Mouse (Mus musculus) limb, embryonic 13.5 days (tissue): ENCODE data around the gene Slc35e1. TPM values are rescaled to one million over a fixed set of nuclear protein-coding genes. Genes with fewer than 3 reads are reported as not detected.

Experiments
- ATAC-seq: fragments of 200-750 bp; cut with Nextera tagmentation; 2 replicates; pipeline ENCODE4 v1.8.0; 2017; ENCODE audit warnings: low read depth, moderate number of reproducible peaks, moderate TSS enrichment; ENCODE audit not compliant: low FRiP score
- H3K27ac ChIP-seq: fragments of 300-500 bp; sonication (generic); 2 replicates; pipeline ENCODE4 v1.5.1; 2015; ENCODE audit warnings: inconsistent platforms, mild to moderate bottlenecking, moderate library complexity
- H3K27me3 ChIP-seq: fragments of 300-500 bp; sonication (generic); 2 replicates; pipeline ENCODE4 v1.6.1; 2015; ENCODE audit warnings: mild to moderate bottlenecking, inconsistent platforms
- H3K36me3 ChIP-seq: fragments of 300-500 bp; sonication (generic); 2 replicates; pipeline ENCODE4 v1.6.1; 2015; ENCODE audit warnings: inconsistent platforms, mild to moderate bottlenecking, moderate library complexity
- H3K4me1 ChIP-seq: fragments of 300-500 bp; sonication (generic); 2 replicates; pipeline ENCODE4 v1.6.1; 2015; ENCODE audit warnings: inconsistent platforms
- H3K4me2 ChIP-seq: fragments of 300-500 bp; sonication (generic); replicated peaks from 2 replicates; pipeline ENCODE4 v1.6.1; 2015; ENCODE audit warnings: inconsistent platforms, mild to moderate bottlenecking, moderate library complexity
- H3K4me3 ChIP-seq: fragments of 300-500 bp; sonication (generic); 2 replicates; pipeline ENCODE4 v1.5.1; 2015; ENCODE audit warnings: moderate library complexity, mild to moderate bottlenecking, inconsistent platforms
- H3K9ac ChIP-seq: fragments of 300-500 bp; sonication (generic); 2 replicates; pipeline ENCODE4 v1.6.1; 2015; ENCODE audit warnings: mild to moderate bottlenecking, inconsistent platforms
- H3K9me3 ChIP-seq: fragments of 300-500 bp; sonication (generic); 2 replicates; pipeline ENCODE4 v1.6.1; 2016; ENCODE audit warnings: inconsistent platforms
- WGBS: fragments of 180-500 bp; shearing (Covaris S2); methylation state at CpG from one replicate; pipeline ENCODE4 v1.1.7; 2015; 5-methylcytosine and 5-hydroxymethylcytosine counted together
- microRNA-seq: library from miRNA; unstranded; fragments of <30 nt; microRNA quantifications from one replicate; pipeline ENCODE4, GENCODE M21; 2016
- polyA plus RNA-seq: library from polyadenylated mRNA; unstranded; fragments of >200 nt; fragmentation: Nextera tagmentation; extraction: Ambion mirVana; gene quantifications from 2 replicates; pipeline ENCODE4 v1.2.1, GENCODE M21; 2015

The Slc35e1 gene
- polyA plus RNA-seq, 1 experiment from 2014 or later, result 21.8 TPM

DNA sequence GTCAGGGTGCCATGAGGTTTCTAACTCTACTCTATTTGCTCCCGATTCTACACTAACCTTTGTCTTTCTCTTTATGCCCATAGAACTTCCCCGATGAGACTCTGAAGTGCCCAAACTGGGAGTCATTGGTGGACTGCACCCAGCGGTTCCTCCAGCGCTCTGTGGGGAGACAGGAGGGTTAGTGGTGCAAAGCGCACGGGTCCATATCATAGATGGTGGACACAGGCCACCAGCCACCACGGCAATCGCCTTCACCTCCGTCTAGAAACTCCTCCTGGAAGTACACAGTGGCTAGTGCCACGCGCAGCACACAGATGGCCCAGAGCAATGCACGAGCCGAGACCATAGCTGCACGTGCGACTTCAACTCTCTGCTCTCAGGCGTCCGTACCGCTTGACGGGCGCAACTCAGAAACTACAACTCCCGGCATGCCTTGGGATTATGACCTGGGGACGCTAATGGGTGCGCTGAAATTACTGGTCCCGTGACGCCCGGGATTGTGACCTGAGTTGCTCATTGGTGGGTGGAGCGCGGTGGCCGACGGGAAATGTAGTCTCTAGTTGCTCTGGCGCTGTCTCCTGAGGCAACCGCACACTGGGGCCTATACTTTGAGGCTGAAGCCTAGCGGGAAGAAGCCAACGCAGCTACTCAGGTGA lies 48.9 kb downstream of the Slc35e1 start, which contains the start of the genes Calr3 and 1700030K09Rik:
Gene Calr3 (minus strand): TSS at position 533 of the 656 bp plus-strand sequence.
Gene 1700030K09Rik (plus strand): TSS at position 543 of the 656 bp plus-strand sequence.
- Histone ChIP-seq H3K27ac (peak within 1 kb of the TSS; percentile 2; the same call in 1 of the 2 replicates), H3K9me3 (no peaks in the 10 kb centered on the region), H3K4me3 (peak within 1 kb of the TSS; percentile 43), H3K27me3 (no peaks in the 10 kb centered on the region), H3K4me2 (peak within 1 kb of the TSS; percentile 75), H3K9ac (peak within 1 kb of the TSS; percentile 70), H3K36me3 (peaks cover 19% of the 10 kb centered on the region), H3K4me1 (0 out of 2 replicates have a peak, but pooled peaks cover 10% of the 10 kb centered on the region)
- ATAC-seq, result peak; percentile 100
- WGBS, result 5% methylated on average over 34 of the region's 34 CpGs

DNA sequence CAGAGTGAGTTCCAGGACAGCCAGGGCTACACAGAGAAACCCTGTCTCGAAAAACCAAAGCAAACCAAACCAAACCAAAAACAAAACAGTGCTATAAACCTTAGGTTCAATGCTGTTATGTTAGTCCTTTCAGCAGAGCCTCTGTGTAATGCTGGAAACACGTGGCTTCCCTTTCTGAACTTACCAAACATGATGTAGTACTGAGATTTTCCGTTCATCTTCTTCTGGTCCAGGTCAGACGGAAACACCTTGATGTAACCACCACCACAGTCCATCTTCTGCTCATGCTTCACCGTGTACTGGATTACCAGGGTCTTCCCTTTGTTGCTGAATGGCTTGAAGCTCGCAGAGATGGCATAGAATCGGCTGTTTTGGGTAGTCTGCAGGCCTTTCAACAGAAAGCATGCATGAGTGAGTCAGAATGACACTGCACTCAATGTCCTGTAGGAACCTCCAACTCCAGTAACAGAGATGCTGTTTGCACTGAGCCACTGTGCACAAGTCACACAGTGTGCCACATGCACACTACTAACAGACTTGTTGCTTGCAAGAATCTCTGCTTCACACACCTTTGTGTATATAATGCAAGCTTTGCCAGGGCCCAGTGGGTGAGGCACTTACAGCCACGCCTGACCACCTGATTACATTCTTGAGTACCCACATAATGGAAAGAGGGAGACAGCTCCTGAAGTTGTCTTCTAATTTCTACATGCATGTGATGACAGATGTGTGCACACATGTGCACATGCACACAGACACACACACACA lies 54.0 kb downstream of the Slc35e1 start:
- H3K4me2 ChIP-seq, result no peak overlapping the region
- no peak overlapping the region for H3K4me3 ChIP-seq

DNA sequence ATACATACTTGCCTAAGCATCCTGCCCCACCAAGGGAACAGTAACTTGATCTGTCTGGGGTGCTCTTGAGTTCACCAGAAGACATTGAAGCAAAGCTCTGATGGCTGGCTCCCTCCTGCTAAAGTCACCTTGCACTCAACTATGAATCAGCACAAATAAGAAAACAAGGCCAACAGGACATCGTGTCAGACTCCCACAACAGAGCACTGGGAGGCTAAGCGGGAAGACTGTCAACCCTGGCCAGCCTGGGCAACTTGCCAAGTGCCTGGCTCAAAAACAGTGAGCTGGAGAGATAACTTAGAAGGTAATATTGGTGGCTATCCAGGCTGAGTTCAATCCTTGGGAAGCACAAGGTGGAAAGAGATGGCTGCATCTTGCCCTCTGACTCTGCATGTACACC lies 57.5 kb downstream of the Slc35e1 start:
- no peaks in the 10 kb centered on the region for H3K36me3 ChIP-seq
- no peaks in the 10 kb centered on the region for H3K9me3 ChIP-seq
- no peak overlapping the region for H3K4me2 ChIP-seq
- no peak overlapping the region for H3K4me3 ChIP-seq
- no peak for ATAC-seq
- H3K4me1 ChIP-seq, result no peaks in the 10 kb centered on the region
- 37% methylated on average over 2 of the region's 2 CpGs for WGBS
- no peak overlapping the region for H3K27ac ChIP-seq
- H3K9ac ChIP-seq, result no peak overlapping the region
- no peaks in the 10 kb centered on the region for H3K27me3 ChIP-seq

More for the DNA sequence above, 54.0 kb downstream of the Slc35e1 start:
- ATAC-seq, result no peak
- no peaks in the 10 kb centered on the region for H3K36me3 ChIP-seq
- no peaks in the 10 kb centered on the region for H3K9me3 ChIP-seq
- no peak overlapping the region for H3K27ac ChIP-seq
- H3K27me3 ChIP-seq, result no peaks in the 10 kb centered on the region
- WGBS, result 74% methylated on average over 8 of the region's 8 CpGs
- no peak overlapping the region for H3K9ac ChIP-seq
- 0 out of 2 replicates have a peak, but pooled peaks cover 4% of the 10 kb centered on the region for H3K4me1 ChIP-seq

Small RNA genes lying within 50 kb of the gene (microRNA-seq; reads per million reads assigned to microRNA genes)
- gene Gm28019, result not detected
- 0.87 reads per million for gene Mir7068

Other genes with a start within 250 kb of the Slc35e1 start
- gene Gm10282, start 187.4 kb downstream of the Slc35e1 start, polyA plus RNA-seq, result 31.7 TPM in 2 replicates
- 7.9 and 8.9 TPM in 2 replicates for gene Klf2, start 173.6 kb downstream of the Slc35e1 start, polyA plus RNA-seq
- gene Eps15l1, start 71.2 kb downstream of the Slc35e1 start, polyA plus RNA-seq, result 61.5 and 65.3 TPM in 2 replicates
- gene Calr3, start 48.7 kb downstream of the Slc35e1 start, polyA plus RNA-seq, result 1.4 and 1.5 TPM in 2 replicates
- gene 1700030K09Rik, start 48.7 kb downstream of the Slc35e1 start, polyA plus RNA-seq, result 18.1 and 19.2 TPM in 2 replicates
- 59.1 and 69.8 TPM in 2 replicates for gene Cherp, start 17.4 kb downstream of the Slc35e1 start, polyA plus RNA-seq
- gene Med26, start 55.7 kb upstream of the Slc35e1 start, polyA plus RNA-seq, result 19.4 and 19.9 TPM in 2 replicates
- 129 and 130 TPM in 2 replicates for gene Smim7, start 78.5 kb upstream of the Slc35e1 start, polyA plus RNA-seq
- gene Tmem38a, start 79.4 kb upstream of the Slc35e1 start, polyA plus RNA-seq, result 26.7 and 27.6 TPM in 2 replicates
- 0.01 and 0.04 TPM in 2 replicates for gene Nwd1, start 154.1 kb upstream of the Slc35e1 start, polyA plus RNA-seq
- 180 and 195 TPM in 2 replicates for gene Sin3b, start 230.7 kb upstream of the Slc35e1 start, polyA plus RNA-seq